Mouse (Mus musculus) kidney, adult 2 months (tissue): ENCODE measurements around the gene Rai14. TPM values are rescaled to one million over a fixed set of nuclear protein-coding genes. Genes with fewer than 3 reads are reported as not detected.

Source experiments
- DNase-seq: peaks from one replicate; pipeline ENCODE4 v3.0.0; 2021
- H3K27ac ChIP-seq: fragments of 200-500 bp; 2 replicates; pipeline ENCODE4 v1.5.1; 2012; ENCODE audit warnings: low read depth, low read length, control low read depth, inconsistent platforms; ENCODE audit not compliant: insufficient read depth
- H3K27me3 ChIP-seq: fragments of 200-500 bp; replicated peaks from 2 replicates; pipeline ENCODE4 v1.6.1; 2012; ENCODE audit warnings: mild to moderate bottlenecking, moderate library complexity, low read length, inconsistent platforms; ENCODE audit not compliant: control insufficient read depth, insufficient read depth
- H3K36me3 ChIP-seq: fragments of 200-500 bp; 2 replicates; pipeline ENCODE4 v1.6.1; 2012; ENCODE audit warnings: mild to moderate bottlenecking, moderate library complexity, low read length, inconsistent platforms; ENCODE audit not compliant: control insufficient read depth, insufficient read depth
- H3K4me1 ChIP-seq: fragments of 200-500 bp; 2 replicates; pipeline ENCODE4 v1.6.1; 2011; ENCODE audit warnings: low read length; ENCODE audit not compliant: control insufficient read depth, insufficient read depth
- H3K4me3 ChIP-seq: fragments of 200-500 bp; 2 replicates; pipeline ENCODE4 v1.5.1; 2011; ENCODE audit warnings: mild to moderate bottlenecking, low read depth, low read length, control low read depth; ENCODE audit not compliant: insufficient read depth
- CTCF ChIP-seq: fragments of 200-500 bp; conservative IDR thresholded peaks from 2 replicates; pipeline ENCODE4 v1.5.1; 2011; ENCODE audit warnings: low read depth, mild to moderate bottlenecking, control low read depth, low read length, moderate library complexity, mixed read lengths; ENCODE audit not compliant: insufficient read depth, insufficient read length
- POLR2A ChIP-seq: fragments of 200-500 bp; IDR thresholded peaks from one replicate; pipeline ENCODE4 v1.6.1; 2011; ENCODE audit warnings: low read depth, low read length, control low read depth
- WGBS: fragments of 180-500 bp; shearing (Covaris S2); methylation state at CpG from one replicate; pipeline ENCODE4 v1.1.7; 2018; 5-methylcytosine and 5-hydroxymethylcytosine counted together
- polyA plus RNA-seq: library from polyadenylated mRNA; depleted of rRNA; stranded (reverse); fragments of >200 nt; gene quantifications from 2 replicates; pipeline ENCODE4 v1.2.3, GENCODE M21; 2012

Rai14 gene
- polyA plus RNA-seq, 1 experiment = 8.9 TPM

- WGBS = 81% methylated on average over 8 of the region's 8 CpGs
- H3K36me3 ChIP-seq = no peaks in the 10 kb centered on the region
- H3K27ac ChIP-seq = no peak overlapping the region
- H3K27me3 ChIP-seq = no peaks in the 10 kb centered on the region
- H3K4me3 ChIP-seq = no peak overlapping the region
- H3K4me1 ChIP-seq = peaks cover 24% of the 10 kb centered on the region
- DNase-seq = no peak
- TF ChIP-seq CTCF (no peak), POLR2A (no peak)
Observed at GRCm38 (mm10) chr15:10665816-10666215, 48.6 kb downstream of the Rai14 start.

- no peaks in the 10 kb centered on the region for H3K27me3 ChIP-seq
- H3K36me3 ChIP-seq = no peaks in the 10 kb centered on the region
- no peak for TF ChIP-seq CTCF
- TF ChIP-seq POLR2A = no peak
- DNase-seq = no peak
- H3K4me3 ChIP-seq = no peak overlapping the region
- H3K27ac ChIP-seq = peak overlapping the region; percentile 37; the same call in 1 of the 2 replicates
- WGBS = 36% methylated on average over 5 of the region's 5 CpGs
- H3K4me1 ChIP-seq = peaks cover 24% of the 10 kb centered on the region
Observed at GRCm38 (mm10) chr15:10664529-10664898, 49.9 kb downstream of the Rai14 start.

- Histone ChIP-seq H3K36me3 (no peaks in the 10 kb centered on the region), H3K4me1 (peaks cover 24% of the 10 kb centered on the region), H3K27me3 (no peaks in the 10 kb centered on the region), H3K27ac (peak overlapping the region; percentile 11), H3K4me3 (no peak overlapping the region)
- WGBS = 47% methylated on average over 5 of the region's 5 CpGs
- peak; percentile 62 for DNase-seq
- TF ChIP-seq CTCF (no peak), POLR2A (no peak)
Observed at GRCm38 (mm10) chr15:10663793-10664528, 50.5 kb downstream of the Rai14 start.

- WGBS = 30% methylated on average over 3 of the region's 3 CpGs
- TF ChIP-seq POLR2A (no peak), CTCF (no peak)
- Histone ChIP-seq H3K36me3 (no peaks in the 10 kb centered on the region), H3K27ac (peak overlapping the region; percentile 77), H3K27me3 (no peaks in the 10 kb centered on the region), H3K4me1 (peaks cover 22% of the 10 kb centered on the region), H3K4me3 (no peak overlapping the region)
- DNase-seq = no peak
Observed at GRCm38 (mm10) chr15:10661961-10662606, 52.3 kb downstream of the Rai14 start.

GRCm38 (mm10) chr15:10658803-10659202 lies 55.6 kb downstream of the Rai14 start:
- Histone ChIP-seq H3K4me1 (peaks cover 15% of the 10 kb centered on the region), H3K4me3 (no peak overlapping the region), H3K36me3 (no peaks in the 10 kb centered on the region), H3K27me3 (no peaks in the 10 kb centered on the region), H3K27ac (no peak overlapping the region)
- TF ChIP-seq CTCF = no peak
- TF ChIP-seq POLR2A = no peak
- WGBS = 73% methylated on average over 2 of the region's 2 CpGs
- DNase-seq = no peak

GRCm38 (mm10) chr15:10656146-10656545 lies 58.3 kb downstream of the Rai14 start:
- 86% methylated on average over 5 of the region's 5 CpGs for WGBS
- Histone ChIP-seq H3K27ac (no peak overlapping the region), H3K36me3 (no peaks in the 10 kb centered on the region), H3K27me3 (no peaks in the 10 kb centered on the region), H3K4me3 (no peak overlapping the region), H3K4me1 (0 out of 2 replicates have a peak, but pooled peaks cover 3% of the 10 kb centered on the region)
- no peak for DNase-seq
- TF ChIP-seq CTCF (no peak), POLR2A (no peak)

- WGBS = 65% methylated on average over 8 of the region's 8 CpGs
- no peaks in the 10 kb centered on the region for H3K27me3 ChIP-seq
- no peak for DNase-seq
- H3K4me3 ChIP-seq = no peak overlapping the region
- no peak overlapping the region for H3K27ac ChIP-seq
- H3K4me1 ChIP-seq = 0 out of 2 replicates have a peak, but pooled peaks cover 3% of the 10 kb centered on the region
- TF ChIP-seq POLR2A (no peak), CTCF (no peak)
- no peaks in the 10 kb centered on the region for H3K36me3 ChIP-seq
Observed at GRCm38 (mm10) chr15:10655151-10655905, 59.1 kb downstream of the Rai14 start.
